Mouse (Mus musculus) megakaryocyte, adult 5-6 weeks (primary cell): ENCODE measurements at regions not wholly inside any gene's neighbourhood (a gene's known extent, or its start where the extent isn't known, plus 50 kb on each side); places are given as distances from the start of the nearest gene placed in this dataset.

Experiments
- ATAC-seq: 2 replicates; pipeline ENCODE4 v1.8.0; 2016; ENCODE audit warnings: mild to moderate bottlenecking, inconsistent platforms; ENCODE audit not compliant: poor library complexity, severe bottlenecking

GRCm38 (mm10) chr11:79766036-79766435, 175.0 kb downstream of the Rab11fip4 start:
- ATAC-seq: no peak

- no peak for ATAC-seq
Observed at GRCm38 (mm10) chr11:79765396-79765795, 174.4 kb downstream of the Rab11fip4 start.

GRCm38 (mm10) chr11:79764026-79764425, 173.0 kb downstream of the Rab11fip4 start:
- ATAC-seq: no peak

GRCm38 (mm10) chr11:79762654-79763053, 171.6 kb downstream of the Rab11fip4 start:
- no peak for ATAC-seq

- no peak for ATAC-seq
Observed at GRCm38 (mm10) chr11:79762027-79762426, 171.0 kb downstream of the Rab11fip4 start.

GRCm38 (mm10) chr11:79760533-79760932, 169.5 kb downstream of the Rab11fip4 start:
- ATAC-seq: no peak

- no peak for ATAC-seq
Observed at GRCm38 (mm10) chr11:79758281-79758680, 167.3 kb downstream of the Rab11fip4 start.

GRCm38 (mm10) chr11:79757513-79758071, 166.6 kb downstream of the Rab11fip4 start:
- no peak for ATAC-seq

- ATAC-seq: no peak
Observed at GRCm38 (mm10) chr11:79756305-79756846, 165.4 kb downstream of the Rab11fip4 start.

- no peak for ATAC-seq
Observed at GRCm38 (mm10) chr11:79753491-79753890, 162.5 kb downstream of the Rab11fip4 start.

GRCm38 (mm10) chr11:79752717-79753480, 161.9 kb downstream of the Rab11fip4 start:
- ATAC-seq: no peak

- ATAC-seq: no peak
Observed at GRCm38 (mm10) chr11:79751751-79752716, 161.0 kb downstream of the Rab11fip4 start.

GRCm38 (mm10) chr11:79750943-79751342, 159.9 kb downstream of the Rab11fip4 start:
- ATAC-seq: no peak

GRCm38 (mm10) chr11:79749755-79750434, 158.9 kb downstream of the Rab11fip4 start:
- ATAC-seq: no peak

GRCm38 (mm10) chr11:79749141-79749540, 158.1 kb downstream of the Rab11fip4 start:
- ATAC-seq: no peak

GRCm38 (mm10) chr11:79748606-79749125, 157.7 kb downstream of the Rab11fip4 start:
- no peak for ATAC-seq

GRCm38 (mm10) chr11:79747801-79748200, 156.8 kb downstream of the Rab11fip4 start:
- ATAC-seq: no peak
